Mouse (Mus musculus) heart, embryonic 15.5 days (tissue): Measurements from ENCODE around the gene Ctdsp1. TPM values are rescaled to one million over a fixed set of nuclear protein-coding genes. Genes with fewer than 3 reads are reported as not detected.

Experiments
- ATAC-seq: fragments of 200-750 bp; cut with Nextera tagmentation; replicated peaks from 2 replicates; pipeline ENCODE4 v1.8.0; 2017; ENCODE audit warnings: low read depth, moderate TSS enrichment; ENCODE audit not compliant: insufficient number of reproducible peaks, insufficient read depth, low FRiP score
- H3K27ac ChIP-seq: fragments of 300-500 bp; sonication (generic); 2 replicates; pipeline ENCODE4 v1.5.1; 2015; ENCODE audit warnings: mild to moderate bottlenecking, inconsistent platforms
- H3K27me3 ChIP-seq: fragments of 300-500 bp; sonication (generic); 2 replicates; pipeline ENCODE4 v1.6.1; 2015; ENCODE audit warnings: inconsistent platforms
- H3K36me3 ChIP-seq: fragments of 300-500 bp; sonication (generic); 2 replicates; pipeline ENCODE4 v1.6.1; 2015; ENCODE audit warnings: mild to moderate bottlenecking, inconsistent platforms
- H3K4me1 ChIP-seq: fragments of 300-500 bp; sonication (generic); replicated peaks from 2 replicates; pipeline ENCODE4 v1.6.1; 2015; ENCODE audit warnings: inconsistent platforms
- H3K4me2 ChIP-seq: fragments of 300-500 bp; sonication (generic); 2 replicates; pipeline ENCODE4 v1.6.1; 2015; ENCODE audit warnings: inconsistent platforms, mild to moderate bottlenecking, moderate library complexity
- H3K4me3 ChIP-seq: fragments of 300-500 bp; sonication (generic); 2 replicates; pipeline ENCODE4 v1.5.1; 2015; ENCODE audit warnings: mild to moderate bottlenecking, inconsistent platforms
- H3K9ac ChIP-seq: fragments of 300-500 bp; sonication (generic); 2 replicates; pipeline ENCODE4 v1.6.1; 2015; ENCODE audit warnings: mild to moderate bottlenecking, inconsistent platforms
- H3K9me3 ChIP-seq: fragments of 300-500 bp; sonication (generic); replicated peaks from 2 replicates; pipeline ENCODE4 v1.6.1; 2016; ENCODE audit warnings: inconsistent platforms
- WGBS: fragments of 180-500 bp; shearing (Covaris S2); methylation state at CpG from one replicate; pipeline ENCODE4 v1.1.7; 2015; ENCODE audit warnings: mixed read lengths; 5-methylcytosine and 5-hydroxymethylcytosine counted together
- polyA plus RNA-seq: library from polyadenylated mRNA; unstranded; fragments of >200 nt; fragmentation: Nextera tagmentation; extraction: Ambion mirVana; gene quantifications from 2 replicates; pipeline ENCODE4 v1.2.1, GENCODE M21; 2015

Gene Ctdsp1
- polyA plus RNA-seq = 55.1 and 68.5 TPM in 2 replicates

- Histone ChIP-seq H3K4me1 (peaks cover 59% of the 10 kb centered on the region), H3K9ac (peak within 1 kb of the TSS; percentile 99), H3K27ac (peak within 1 kb of the TSS; percentile 100), H3K9me3 (no peaks in the 10 kb centered on the region), H3K36me3 (peaks cover 23% of the 10 kb centered on the region), H3K4me2 (peak within 1 kb of the TSS; percentile 95), H3K27me3 (no peaks in the 10 kb centered on the region), H3K4me3 (peak within 1 kb of the TSS; percentile 89)
- 4% methylated on average over 49 of the region's 51 CpGs for WGBS
- peak; percentile 78 for ATAC-seq
Observed at GRCm38 (mm10) chr1:74390924-74391748, at the start of gene Ctdsp1. Gene Ctdsp1 (plus strand): TSS chr1:74391509.

- no peaks in the 10 kb centered on the region for H3K9me3 ChIP-seq
- H3K4me2 ChIP-seq = no peak overlapping the region
- H3K27me3 ChIP-seq = no peaks in the 10 kb centered on the region
- ATAC-seq = no peak
- no peak overlapping the region for H3K9ac ChIP-seq
- WGBS = 71% methylated on average over 7 of the region's 7 CpGs
- H3K4me3 ChIP-seq = no peak overlapping the region
- no peaks in the 10 kb centered on the region for H3K36me3 ChIP-seq
- H3K4me1 ChIP-seq = peaks cover 33% of the 10 kb centered on the region
- H3K27ac ChIP-seq = no peak overlapping the region
Observed at GRCm38 (mm10) chr1:74341898-74342297, 49.4 kb upstream of the Ctdsp1 start.

DNA sequence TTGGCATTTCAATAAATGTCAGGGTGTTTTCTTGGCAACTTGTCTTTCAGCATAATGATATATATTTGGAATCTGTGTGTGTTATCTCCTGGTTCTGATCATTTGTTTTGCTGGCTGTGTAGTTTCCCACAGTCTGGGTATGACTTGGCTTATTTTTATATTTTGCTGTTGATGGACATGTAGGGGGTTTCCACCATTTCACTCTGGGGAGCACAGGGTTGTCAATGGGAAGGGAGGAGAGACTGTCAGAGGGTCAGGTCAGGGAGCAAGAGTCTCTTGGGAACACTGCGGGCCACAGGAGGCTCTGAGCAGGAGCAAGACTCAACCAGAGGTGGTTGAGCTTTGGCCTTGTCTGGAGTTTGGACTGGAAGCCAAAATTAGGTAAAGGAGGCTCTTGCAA lies 49.0 kb upstream of the Ctdsp1 start:
- WGBS = 80% methylated on average over 1 of the region's 1 CpGs
- Histone ChIP-seq H3K9ac (no peak overlapping the region), H3K4me3 (no peak overlapping the region), H3K27me3 (no peaks in the 10 kb centered on the region), H3K27ac (no peak overlapping the region), H3K4me2 (no peak overlapping the region), H3K36me3 (no peaks in the 10 kb centered on the region), H3K4me1 (peaks cover 29% of the 10 kb centered on the region), H3K9me3 (no peaks in the 10 kb centered on the region)
- ATAC-seq = no peak

DNA sequence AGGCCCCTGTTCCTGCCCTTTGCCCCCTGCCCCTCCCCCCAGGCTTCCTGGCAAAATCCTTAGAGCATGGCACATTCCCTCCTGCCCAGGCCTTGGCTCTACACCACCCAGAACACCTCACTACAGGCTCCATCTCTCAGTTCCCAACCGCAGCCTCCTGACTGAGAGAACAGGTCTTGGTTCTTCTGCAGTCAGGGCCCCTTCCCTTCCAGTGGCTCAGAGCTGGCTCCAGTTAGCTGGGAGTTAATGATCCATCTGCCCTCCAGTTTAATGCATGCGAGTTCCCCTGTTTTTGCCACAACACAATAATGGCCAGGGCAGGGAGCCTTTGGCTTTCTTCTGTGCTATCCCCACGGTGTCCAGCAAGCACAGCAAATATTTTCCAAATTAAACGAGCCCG lies 48.1 kb upstream of the Ctdsp1 start:
- H3K9ac ChIP-seq = no peak overlapping the region
- no peak for ATAC-seq
- H3K4me1 ChIP-seq = peaks cover 22% of the 10 kb centered on the region
- H3K9me3 ChIP-seq = no peaks in the 10 kb centered on the region
- 82% methylated on average over 5 of the region's 5 CpGs for WGBS
- peaks cover 4% of the 10 kb centered on the region; the same call in 1 of the 2 replicates for H3K36me3 ChIP-seq
- H3K27ac ChIP-seq = no peak overlapping the region
- no peaks in the 10 kb centered on the region for H3K27me3 ChIP-seq
- no peak overlapping the region for H3K4me2 ChIP-seq
- no peak overlapping the region for H3K4me3 ChIP-seq

GRCm38 (mm10) chr1:74344163-74344916 lies 47.0 kb upstream of the Ctdsp1 start:
- no peak for ATAC-seq

DNA sequence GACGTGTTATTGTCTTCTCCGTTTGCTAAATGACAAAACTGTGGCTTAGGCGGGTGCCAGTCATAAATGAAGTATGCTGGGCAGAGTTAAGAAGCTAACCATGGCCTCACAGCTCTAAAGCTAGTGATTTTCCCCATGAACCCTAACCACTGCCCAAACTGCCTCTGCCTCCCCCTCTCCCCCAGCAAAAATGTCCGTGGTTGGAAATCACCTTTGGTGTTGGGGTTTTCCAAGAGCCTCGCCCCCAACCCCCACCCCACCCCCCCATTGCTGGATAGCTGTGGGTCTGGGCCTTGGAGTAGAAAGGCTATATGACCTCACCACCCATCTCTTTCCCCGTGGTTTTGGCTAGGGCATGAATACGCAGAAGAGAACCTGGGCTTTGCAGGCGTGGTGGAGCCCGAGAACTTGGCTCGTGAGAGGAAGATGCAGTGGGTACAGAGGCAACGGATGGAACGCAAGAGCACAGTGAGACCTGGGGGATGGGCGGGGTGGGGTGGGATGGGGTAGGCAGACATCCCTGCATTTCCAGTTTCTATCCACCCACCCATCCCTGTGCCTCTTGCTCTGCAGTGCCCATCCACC lies 40.0 kb upstream of the Ctdsp1 start:
- Histone ChIP-seq H3K27ac (no peak overlapping the region), H3K4me1 (peaks cover 4% of the 10 kb centered on the region; the same call in 1 of the 2 replicates), H3K9ac (no peak overlapping the region), H3K9me3 (no peaks in the 10 kb centered on the region), H3K36me3 (peaks cover 34% of the 10 kb centered on the region), H3K4me3 (no peak overlapping the region), H3K4me2 (no peak overlapping the region), H3K27me3 (no peaks in the 10 kb centered on the region)
- no peak for ATAC-seq
- 87% methylated on average over 13 of the region's 13 CpGs for WGBS

More at GRCm38 (mm10) chr1:74344163-74344916, 47.0 kb upstream of the Ctdsp1 start:
- no peaks in the 10 kb centered on the region for H3K9me3 ChIP-seq
- no peak overlapping the region for H3K27ac ChIP-seq
- H3K27me3 ChIP-seq = no peaks in the 10 kb centered on the region
- H3K4me3 ChIP-seq = no peak overlapping the region
- H3K4me2 ChIP-seq = no peak overlapping the region
- H3K9ac ChIP-seq = no peak overlapping the region
- H3K4me1 ChIP-seq = peaks cover 11% of the 10 kb centered on the region
- peaks cover 11% of the 10 kb centered on the region; the same call in 1 of the 2 replicates for H3K36me3 ChIP-seq
- WGBS = 80% methylated on average over 11 of the region's 11 CpGs

DNA sequence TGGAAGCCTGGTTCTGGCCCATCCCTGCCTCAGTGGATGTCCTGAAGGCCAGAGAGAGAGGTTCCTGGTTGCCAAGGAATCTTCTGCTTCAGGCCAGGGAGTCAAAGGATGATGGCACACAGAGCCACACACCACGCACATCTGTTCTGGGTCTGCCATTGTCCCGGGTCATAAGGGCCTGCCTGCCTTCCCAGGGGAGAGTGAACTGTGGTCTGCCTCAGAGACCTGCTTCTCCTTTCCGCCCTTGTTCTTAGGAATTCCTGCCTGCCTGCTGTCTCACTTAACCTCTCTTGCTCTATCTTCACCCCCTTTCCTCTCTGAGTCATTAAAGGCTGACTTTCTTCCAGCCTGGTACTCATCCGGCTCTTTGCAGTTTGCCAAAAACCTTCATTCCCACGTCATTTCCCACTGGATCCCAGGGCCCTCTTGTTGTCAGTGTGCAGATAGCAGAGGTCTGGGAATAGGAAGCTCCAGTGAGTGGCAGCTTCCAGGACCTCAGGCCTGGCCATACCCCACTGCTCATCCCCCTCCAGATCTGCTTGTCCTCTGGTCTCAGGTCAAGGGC lies 38.7 kb upstream of the Ctdsp1 start:
- H3K4me3 ChIP-seq = no peak overlapping the region
- H3K27me3 ChIP-seq = no peaks in the 10 kb centered on the region
- H3K36me3 ChIP-seq = peaks cover 32% of the 10 kb centered on the region
- WGBS = 64% methylated on average over 5 of the region's 5 CpGs
- no peaks in the 10 kb centered on the region for H3K9me3 ChIP-seq
- ATAC-seq = peak; percentile 56; the same call in 1 of the 2 replicates
- H3K9ac ChIP-seq = no peak overlapping the region
- H3K4me2 ChIP-seq = no peak overlapping the region
- H3K4me1 ChIP-seq = peaks cover 4% of the 10 kb centered on the region; the same call in 1 of the 2 replicates
- peak overlapping the region; percentile 37; the same call in 1 of the 2 replicates for H3K27ac ChIP-seq

DNA sequence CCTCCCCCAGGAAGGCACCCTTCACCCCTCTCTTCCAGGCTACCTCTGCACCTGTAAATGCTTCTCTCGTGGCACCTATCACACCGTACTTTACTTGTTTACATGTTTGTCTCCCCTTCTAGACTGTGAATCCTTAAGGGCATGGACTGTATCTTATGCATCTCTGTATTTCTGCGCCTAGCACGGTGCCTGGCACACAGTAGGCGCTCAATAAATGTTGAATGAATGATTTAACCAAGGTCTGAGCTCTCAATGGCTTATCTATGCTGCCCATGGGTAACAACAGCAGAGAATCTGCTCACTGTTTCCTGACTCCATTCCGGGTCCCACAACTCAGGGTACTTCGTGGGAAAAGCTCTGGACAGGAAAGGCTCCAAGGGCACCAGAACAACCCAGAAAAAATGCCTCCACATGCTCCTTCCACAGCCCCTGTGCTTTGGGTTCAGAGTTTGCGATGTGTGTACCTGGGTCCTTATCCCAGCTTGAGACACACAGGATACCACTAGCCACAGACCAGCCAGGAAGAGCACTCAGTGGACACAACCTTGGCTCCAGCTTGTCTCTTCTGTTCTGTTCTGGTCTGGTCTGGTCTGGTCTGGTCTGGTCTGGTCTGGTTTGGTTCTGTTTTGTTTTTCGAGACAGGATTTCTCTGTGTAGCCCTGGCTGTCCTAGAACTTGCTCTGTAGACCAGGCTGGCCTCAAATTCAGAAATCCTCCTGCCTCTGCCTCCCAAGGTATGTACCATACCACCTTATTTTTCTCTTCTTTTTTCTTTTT lies 37.7 kb upstream of the Ctdsp1 start:
- no peak for ATAC-seq
- Histone ChIP-seq H3K4me3 (no peak overlapping the region), H3K36me3 (peaks cover 28% of the 10 kb centered on the region), H3K4me2 (no peak overlapping the region), H3K27ac (no peak overlapping the region), H3K9me3 (no peaks in the 10 kb centered on the region), H3K9ac (no peak overlapping the region), H3K27me3 (no peaks in the 10 kb centered on the region), H3K4me1 (peaks cover 4% of the 10 kb centered on the region; the same call in 1 of the 2 replicates)
- 84% methylated on average over 9 of the region's 9 CpGs for WGBS

GRCm38 (mm10) chr1:74357531-74357930 lies 33.8 kb upstream of the Ctdsp1 start:
- H3K36me3 ChIP-seq = peaks cover 9% of the 10 kb centered on the region
- no peaks in the 10 kb centered on the region for H3K27me3 ChIP-seq
- no peak for ATAC-seq
- no peaks in the 10 kb centered on the region for H3K9me3 ChIP-seq
- H3K9ac ChIP-seq = no peak overlapping the region
- H3K27ac ChIP-seq = no peak overlapping the region
- peaks cover 4% of the 10 kb centered on the region; the same call in 1 of the 2 replicates for H3K4me1 ChIP-seq
- H3K4me3 ChIP-seq = no peak overlapping the region
- no peak overlapping the region for H3K4me2 ChIP-seq

DNA sequence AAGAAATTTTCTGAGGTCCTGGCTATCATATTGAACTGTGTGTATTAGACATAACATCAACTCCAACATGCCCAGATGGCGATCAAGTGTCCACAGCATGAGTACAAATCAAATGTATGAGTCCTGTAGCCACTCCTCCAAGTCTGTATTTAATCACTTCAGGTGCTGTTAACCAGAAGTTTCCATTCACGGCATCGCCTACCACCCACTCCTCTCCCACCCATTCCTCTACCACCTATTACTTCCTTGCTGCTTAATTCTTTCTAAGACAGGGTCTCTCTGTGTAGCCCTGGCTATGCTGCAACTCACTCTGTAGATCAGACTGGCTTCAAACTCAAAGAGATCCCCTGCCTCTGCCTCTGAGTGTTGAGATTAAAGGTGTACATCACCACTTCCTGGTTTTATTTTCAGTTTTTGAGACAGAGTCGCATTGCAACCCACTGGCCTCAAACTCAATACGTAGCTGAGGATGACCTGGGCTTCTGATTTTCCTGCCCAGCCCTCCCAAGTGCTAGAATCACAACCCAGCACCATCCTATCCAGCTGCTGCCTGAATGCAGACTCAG lies 31.3 kb upstream of the Ctdsp1 start:
- H3K4me3 ChIP-seq = no peak overlapping the region
- no peaks in the 10 kb centered on the region for H3K4me1 ChIP-seq

More for the DNA sequence above, 31.3 kb upstream of the Ctdsp1 start:
- WGBS = 77% methylated on average over 5 of the region's 5 CpGs
- H3K9me3 ChIP-seq = no peaks in the 10 kb centered on the region
- no peaks in the 10 kb centered on the region for H3K36me3 ChIP-seq
- no peak for ATAC-seq
- H3K27me3 ChIP-seq = no peaks in the 10 kb centered on the region
- H3K9ac ChIP-seq = no peak overlapping the region
- no peak overlapping the region for H3K4me2 ChIP-seq
- H3K27ac ChIP-seq = no peak overlapping the region
